Mouse (Mus musculus) activated CD4-positive, CD25-positive, alpha-beta regulatory T cell, adult 9 weeks (primary cell): Measurements from ENCODE around the gene Vgf. TPM values are rescaled to one million over a fixed set of nuclear protein-coding genes. Genes with fewer than 3 reads are reported as not detected.

ENCODE experiments used
- polyA plus RNA-seq: library from polyadenylated mRNA; unstranded; fragments of 100-300 nt; shearing (Covaris generic); gene quantifications from one replicate; pipeline ENCODE4 v1.2.1, GENCODE M21; 2017

The Vgf gene
- not detected for polyA plus RNA-seq

DNA sequence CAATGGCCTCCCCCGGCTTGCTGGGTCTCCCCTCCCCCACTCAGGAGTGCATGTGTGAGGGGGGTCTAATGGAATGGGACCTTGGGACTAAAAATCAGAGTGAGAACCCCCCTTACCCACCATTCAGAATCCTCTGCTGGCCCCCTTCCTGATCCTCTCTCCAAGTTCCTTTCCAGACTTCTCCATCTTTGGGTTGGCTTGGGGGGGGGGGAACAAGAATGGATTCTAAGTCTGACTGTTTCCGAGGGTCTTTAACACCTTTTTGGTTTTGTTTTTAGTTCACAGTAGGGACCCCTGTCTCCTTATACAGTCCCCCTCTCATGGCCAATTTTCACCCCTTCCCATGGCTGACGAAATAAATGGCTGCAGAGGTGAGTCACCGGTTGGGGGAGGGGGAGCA lies at the start of gene Vgf:
Gene Vgf, plus strand, starts transcription at position 301 of the 400 bp plus-strand sequence.

DNA sequence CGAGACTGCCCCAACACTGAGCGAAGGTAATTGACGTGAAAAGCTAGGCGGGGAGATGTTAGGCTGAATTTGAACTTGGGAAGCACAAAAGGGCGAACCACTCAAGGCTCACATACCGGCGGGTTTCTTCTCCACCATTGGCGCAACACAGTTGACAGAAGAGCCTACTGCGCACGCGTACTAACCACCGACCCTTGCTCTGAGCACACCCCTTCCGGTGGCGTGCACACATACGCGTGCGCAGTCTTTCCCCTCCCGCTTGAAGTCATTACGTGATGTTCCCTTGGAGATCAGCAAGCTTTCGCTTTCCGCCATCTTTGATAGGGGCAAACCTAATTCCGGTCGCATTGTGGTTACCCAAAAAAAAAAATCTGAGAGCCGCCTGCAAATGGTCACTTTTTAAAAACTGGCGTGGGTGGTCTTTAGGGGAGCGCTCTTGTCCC lies 39.5 kb upstream of the Vgf start, which contains the start of gene Plod3:
Gene Plod3, plus strand, starts transcription at position 325 of the 443 bp plus-strand sequence.

DNA sequence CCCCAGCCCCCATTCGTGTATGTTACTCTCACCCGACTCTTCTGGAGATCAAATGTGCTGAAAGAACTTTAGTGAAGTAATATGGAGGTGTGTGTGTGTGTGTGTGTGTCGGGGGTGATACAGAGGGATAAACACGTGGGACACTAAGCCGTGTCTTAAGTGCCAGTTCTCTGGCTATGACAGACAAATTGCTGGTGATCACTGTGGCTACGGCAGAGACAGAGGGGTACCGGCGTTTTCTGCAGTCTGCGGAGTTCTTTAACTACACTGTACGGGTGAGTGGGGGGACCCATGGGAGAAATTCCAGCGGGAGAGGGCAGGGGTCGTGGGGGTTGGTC lies 38.3 kb upstream of the Vgf start, which contains the start of gene Znhit1:
Gene Znhit1, minus strand, starts transcription at position 88 of the 338 bp plus-strand sequence.

DNA sequence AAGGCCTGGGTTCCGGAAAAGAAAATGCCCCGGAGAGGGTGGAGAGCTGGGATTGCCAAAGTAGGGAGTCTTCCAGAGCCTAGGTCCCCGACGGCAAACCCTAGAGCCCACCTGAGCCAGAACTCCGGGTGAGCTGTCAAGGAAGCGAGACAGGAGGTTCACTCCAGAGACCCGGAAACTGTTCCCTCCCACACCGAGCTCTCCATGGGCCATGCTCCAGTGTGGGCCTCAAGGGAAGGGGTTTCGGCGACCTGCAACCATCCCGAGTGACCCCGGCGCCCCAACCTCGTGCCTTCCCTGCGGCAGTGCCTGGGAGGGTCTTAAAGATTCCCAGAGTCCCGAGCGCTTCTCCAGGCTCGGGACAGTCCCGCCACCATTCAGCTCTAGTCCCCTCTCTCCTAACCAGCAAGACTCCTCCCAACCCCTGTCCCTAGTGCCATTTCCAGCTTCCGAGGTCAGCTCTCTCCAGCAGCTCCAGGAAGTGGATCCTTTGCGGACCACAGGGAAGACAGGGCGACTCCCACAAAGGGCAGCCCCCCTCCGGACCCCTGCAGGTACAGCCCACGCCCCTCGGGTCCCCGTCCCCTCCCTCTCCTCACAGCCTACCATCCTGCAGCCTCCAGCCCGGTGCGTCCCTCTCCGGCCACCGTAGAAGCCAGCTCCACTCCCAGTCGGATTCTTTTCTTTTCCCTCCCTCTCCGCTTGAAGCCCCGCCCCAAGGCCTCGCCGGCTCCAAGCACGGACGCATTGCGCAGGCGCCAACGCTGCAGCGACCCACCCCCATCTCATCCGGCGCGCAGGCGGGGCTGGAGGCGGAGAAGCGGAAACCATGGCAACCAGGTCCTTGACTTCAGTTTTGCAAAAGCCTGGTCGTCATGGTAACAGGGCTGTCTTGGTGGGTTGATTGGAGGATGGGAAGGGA lies 19.5 kb downstream of the Vgf start, which contains the start of gene Ap1s1:
Gene Ap1s1, minus strand, starts transcription at position 734 of the 922 bp plus-strand sequence.

DNA sequence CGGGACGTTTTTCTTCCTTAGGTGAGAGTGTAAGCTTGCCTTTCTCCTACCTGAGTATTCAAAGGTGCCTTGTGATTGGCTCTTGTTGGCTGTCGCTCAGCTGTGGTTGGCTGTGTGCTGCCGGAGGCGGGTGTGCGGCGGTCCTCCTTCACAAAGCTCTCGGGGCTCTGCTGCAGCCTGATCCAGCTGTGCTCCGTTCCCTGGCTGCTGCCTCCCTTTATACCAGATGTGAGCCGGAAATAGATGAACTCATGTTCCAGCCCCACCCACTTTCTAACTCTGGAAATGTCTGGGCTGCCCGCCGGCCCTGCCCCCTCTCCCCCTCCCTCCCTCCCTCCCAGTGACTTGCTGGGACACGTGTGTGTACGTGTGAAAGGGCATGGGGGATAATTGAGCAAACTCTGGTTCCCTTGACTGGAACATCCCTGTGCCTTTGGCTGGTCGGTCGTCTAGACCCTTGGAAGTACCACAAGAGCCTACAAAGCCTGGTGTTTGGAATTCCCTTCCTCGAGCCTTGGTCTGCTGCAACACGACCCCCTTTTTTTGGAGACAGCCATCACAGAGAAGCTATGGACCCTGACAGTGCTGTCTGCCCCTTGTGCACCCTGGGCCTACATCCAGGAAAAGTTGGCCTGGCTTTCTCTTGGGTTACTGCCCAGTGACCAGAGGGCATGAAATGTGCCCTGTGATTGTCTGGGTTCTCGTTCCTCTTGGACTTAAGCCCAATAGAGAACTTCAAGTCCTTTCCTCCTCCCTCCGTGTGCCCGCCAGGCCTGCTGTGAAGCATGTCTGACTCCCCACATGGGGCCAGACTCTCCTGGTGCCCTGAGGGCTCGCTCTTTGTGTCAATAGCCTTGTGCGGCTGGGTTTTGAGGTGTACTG lies 46.1 kb downstream of the Vgf start, which contains the start of gene Serpine1:
Gene Serpine1, minus strand, starts transcription at position 190 of the 882 bp plus-strand sequence.

Other genes starting within 250 kb of the Vgf start
- gene Col26a1, start 143.2 kb upstream of the Vgf start, polyA plus RNA-seq, result not detected
- gene Ift22, start 118.2 kb upstream of the Vgf start, polyA plus RNA-seq, result 10.3 TPM
- 320 TPM for gene Fis1, start 73.1 kb upstream of the Vgf start, polyA plus RNA-seq
- gene Cldn15, start 59.8 kb upstream of the Vgf start, polyA plus RNA-seq, result not detected
- 13.6 TPM for gene Plod3, start 39.4 kb upstream of the Vgf start, polyA plus RNA-seq
- gene Znhit1, start 38.4 kb upstream of the Vgf start, polyA plus RNA-seq, result 68.7 TPM
- gene Ap1s1, start 19.7 kb downstream of the Vgf start, polyA plus RNA-seq, result 100 TPM
- not detected for gene Serpine1, start 45.9 kb downstream of the Vgf start, polyA plus RNA-seq
- gene Trim56, start 89.8 kb downstream of the Vgf start, polyA plus RNA-seq, result 23.0 TPM
- not detected for gene Muc3, start 122.9 kb downstream of the Vgf start, polyA plus RNA-seq
- gene Muc3a, start 186.0 kb downstream of the Vgf start, polyA plus RNA-seq, result 1.8 TPM